13 mouse cellular contexts compared by ENCODE assay signal in the genomic region with DNA sequence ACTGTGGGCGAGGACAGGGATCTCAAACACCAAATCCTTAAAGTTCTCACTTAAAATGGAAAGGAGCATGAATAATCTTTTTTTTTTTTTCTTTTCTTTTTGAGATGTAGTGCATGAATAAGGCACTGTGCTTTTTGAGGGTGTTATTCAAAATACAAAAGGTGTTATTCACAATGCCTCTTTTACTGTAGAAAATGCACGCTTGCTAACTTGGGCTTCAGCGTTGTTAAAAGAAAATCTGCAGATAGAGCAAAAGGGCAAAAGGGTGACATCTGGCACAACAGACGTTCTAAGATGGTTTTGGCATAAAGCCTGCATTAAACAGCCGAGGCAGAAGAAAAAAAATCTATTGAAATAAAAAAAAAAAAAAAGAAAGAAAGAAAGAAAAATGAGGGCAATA.
DNase-seq lines count a peak whose midpoint lies in the region; ATAC-seq and TF ChIP-seq lines count a peak whose summit lies in the region.
"Had no signal": no experiment of that assay in that cellular context is flagged by ENCODE, and none has a peak within 500 bp of the region (broad histone marks: within the 10 kb centered on the region; RNA-seq: fewer than 3 reads in every experiment).

No protein-coding gene starts in this region.

- no peak overlapping the region for H3K9ac ChIP-seq in hindbrain, embryonic 15.5 days
- H3K9ac ChIP-seq in intestine, postnatal 0 days (ENCODE audit: low read depth, low read length) = no peak overlapping the region
- H3K9ac ChIP-seq: liver, embryonic 14.5 days had no signal

- intact Hi-C loops in heart, postnatal 10 days (cut with DNase I) = no loop called here

- 14% methylated on average over 5 of the region's 5 CpGs for WGBS in hindbrain, embryonic 15.5 days
- WGBS in intestine, postnatal 0 days = 61% methylated on average over 5 of the region's 5 CpGs

- H3K9me3 ChIP-seq in hindbrain, embryonic 15.5 days = no peaks in the 10 kb centered on the region
- no peaks in the 10 kb centered on the region for H3K9me3 ChIP-seq in intestine, postnatal 0 days (ENCODE audit: control insufficient read depth)

- no peak for TF ChIP-seq POLR2A in brain, embryonic 14.5 days (IDR thresholded peaks at IDR 0.05; ENCODE audit: borderline replicate concordance, extremely low read depth, insufficient read depth, insufficient read length, poor library complexity, severe bottlenecking)

- peak; percentile 37 to 48 for DNase-seq in left cerebral cortex, adult 9 months (ENCODE audit: low spot score in 2 of 2)
- no peak for DNase-seq in left cerebral cortex, adult 18-20 months (ENCODE audit: low spot score in 2 of 2)
- peak; percentile 94 for DNase-seq in brain, embryonic 14.5 days (ENCODE audit: low read depth)
- peak; percentile 69 to 72 for DNase-seq in cerebellum, postnatal 10 days
- DNase-seq in lung, postnatal 36 days = no peak
- DNase-seq in heart, postnatal 10 days = no peak
- DNase-seq: adrenal gland, postnatal 10 days had no signal

- H3K4me3 ChIP-seq in hindbrain, embryonic 15.5 days = no peak overlapping the region
- H3K4me3 ChIP-seq in intestine, postnatal 0 days (ENCODE audit: low read depth, low read length) = no peak overlapping the region
- H3K4me3 ChIP-seq: erythroblast, embryonic 14.5 days had no signal

- H3K4me1 ChIP-seq in hindbrain, embryonic 15.5 days (replicated peaks) = peaks cover 8% of the 10 kb centered on the region; the same call in 1 of the 2 replicates
- H3K4me1 ChIP-seq in intestine, postnatal 0 days (replicated peaks; ENCODE audit: control insufficient read depth, insufficient read depth, low read length) = no peaks in the 10 kb centered on the region

- no peak; the same call in 1 of the 2 replicates for ATAC-seq in hindbrain, embryonic 15.5 days (ENCODE audit: low FRiP score, low read depth)
- ATAC-seq in intestine, postnatal 0 days = no peak
- ATAC-seq: intestine, embryonic 16.5 days; Patski had no signal

- H3K36me3 ChIP-seq in hindbrain, embryonic 15.5 days = no peaks in the 10 kb centered on the region
- H3K36me3 ChIP-seq in intestine, postnatal 0 days (ENCODE audit: control insufficient read depth, insufficient read depth) = no peaks in the 10 kb centered on the region

- H3K27ac ChIP-seq in hindbrain, embryonic 15.5 days (replicated peaks) = peak overlapping the region; percentile 65
- H3K27ac ChIP-seq in intestine, postnatal 0 days (ENCODE audit: low read depth, low read length) = no peak overlapping the region
- H3K27ac ChIP-seq: liver, embryonic 14.5 days had no signal

- no peak for TF ChIP-seq CTCF in brain, embryonic 14.5 days (IDR thresholded peaks at IDR 0.05; ENCODE audit: borderline replicate concordance, extremely low read depth, insufficient read depth, insufficient read length)
- TF ChIP-seq CTCF in intestine, postnatal 0 days (IDR thresholded peaks at IDR 0.05; ENCODE audit: low read depth) = no peak

- no peak overlapping the region for H3K4me2 ChIP-seq in hindbrain, embryonic 15.5 days
- H3K4me2 ChIP-seq in intestine, postnatal 0 days (replicated peaks; ENCODE audit: low read depth) = no peak overlapping the region

- H3K27me3 ChIP-seq in hindbrain, embryonic 15.5 days = no peaks in the 10 kb centered on the region
- no peaks in the 10 kb centered on the region for H3K27me3 ChIP-seq in intestine, postnatal 0 days (replicated peaks; ENCODE audit: control insufficient read depth, insufficient read depth, low read length)
- H3K27me3 ChIP-seq: Patski had no signal

Comparison
In these comparisons a context has a peak if more than half of its experiments do, and no peak if none do; other contexts are left out.
1. DNase-seq: peak in left cerebral cortex, adult 9 months (2 of 2), brain, embryonic 14.5 days (single experiment) and cerebellum, postnatal 10 days (2 of 2); none in left cerebral cortex, adult 18-20 months (0 of 2), lung, postnatal 36 days (single experiment) and heart, postnatal 10 days (0 of 2).